Mouse (Mus musculus): ENCODE results near the gene Hyal1. TPM values are rescaled to one million over a fixed set of nuclear protein-coding genes. Genes with fewer than 3 reads are reported as not detected.

Gene Hyal1
- total RNA-seq (2023), result 1 to 10 TPM; 2.4 to 3.7 TPM

DNA sequence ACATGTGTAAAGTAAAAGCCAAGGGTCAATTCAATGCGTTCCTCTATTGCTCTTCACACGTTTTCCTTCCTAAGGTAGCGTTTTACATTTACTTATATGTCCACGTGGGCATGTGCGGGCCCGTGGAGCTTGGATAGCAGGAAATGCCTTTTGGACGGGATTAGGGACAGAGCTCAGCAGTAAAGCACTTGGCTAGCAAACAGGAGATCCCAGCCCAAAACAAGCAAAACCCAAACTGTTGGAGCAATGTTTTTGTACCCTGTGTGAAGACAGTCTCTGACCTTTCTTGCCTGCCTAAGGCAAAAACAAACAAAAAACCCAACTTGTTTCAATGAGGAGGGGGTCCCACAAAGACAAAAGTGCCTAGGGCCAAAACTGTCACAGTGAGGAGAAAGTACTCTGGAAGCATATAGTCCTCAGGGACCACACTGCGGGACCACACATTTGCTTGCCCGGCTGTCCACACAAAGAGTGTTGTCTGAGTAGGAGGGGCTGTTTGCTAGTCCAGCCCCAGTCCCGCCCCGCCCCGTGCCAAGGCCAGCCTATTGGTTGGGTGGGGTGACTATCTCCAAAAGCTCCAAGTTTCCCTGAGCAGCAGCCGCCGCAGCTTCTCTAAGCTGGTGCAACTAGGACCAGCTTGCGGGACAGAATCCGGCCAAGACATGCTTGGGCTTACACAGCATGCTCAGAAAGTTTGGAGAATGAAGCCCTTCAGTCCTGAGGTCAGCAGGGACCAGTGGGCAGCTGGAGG lies at the start of gene Hyal1:
Gene Hyal1 (plus strand): TSS at position 571 of the 751 bp plus-strand sequence.

DNA sequence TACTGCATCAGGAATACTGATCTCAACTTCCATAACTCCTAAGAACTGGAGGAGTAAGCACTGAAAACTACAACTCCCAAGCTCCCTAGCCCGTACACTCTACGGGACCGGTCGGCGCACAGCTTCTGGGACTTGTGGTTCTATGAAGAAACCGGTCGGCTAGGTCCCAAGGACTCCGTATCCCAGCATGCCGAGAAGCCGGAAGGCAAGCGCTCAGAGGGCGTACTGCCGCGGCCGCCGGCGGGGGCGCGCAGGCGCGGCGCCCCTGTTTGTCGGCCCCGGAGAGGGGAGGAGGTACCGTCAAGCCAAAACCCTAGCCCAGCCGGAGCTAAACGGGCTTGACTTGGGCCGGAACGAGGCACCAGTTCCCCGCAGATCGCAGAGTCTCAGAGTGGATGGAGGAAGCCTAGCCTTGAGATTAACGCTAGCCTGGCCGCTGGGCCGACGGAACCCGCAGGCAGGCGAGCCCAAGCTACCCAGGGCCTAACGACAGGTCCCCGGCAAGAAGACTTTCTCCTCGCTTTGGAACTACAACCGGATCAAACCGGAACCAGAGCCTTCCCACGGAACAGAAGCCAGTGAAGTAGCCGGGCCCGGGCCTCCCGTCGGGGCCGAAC lies 42.8 kb upstream of the Hyal1 start, which contains the start of gene Tmem115:
Gene Tmem115 (plus strand): TSS at position 155 of the 617 bp plus-strand sequence.

GRCm38 (mm10) chr9:107541474-107542351 lies 35.0 kb upstream of the Hyal1 start, which contains the start of the genes Cyb561d2 and Nprl2:
Gene Cyb561d2, minus strand, starts transcription at chr9:107542193.
Gene Nprl2, plus strand, starts transcription at chr9:107542226.

GRCm38 (mm10) chr9:107547026-107547425 lies 29.7 kb upstream of the Hyal1 start, which contains the start of gene Zmynd10:
Gene Zmynd10, plus strand, starts transcription at chr9:107547298.

GRCm38 (mm10) chr9:107551117-107551889 lies 25.4 kb upstream of the Hyal1 start, which contains the start of gene Rassf1:
Gene Rassf1, plus strand, starts transcription at chr9:107551555.

DNA sequence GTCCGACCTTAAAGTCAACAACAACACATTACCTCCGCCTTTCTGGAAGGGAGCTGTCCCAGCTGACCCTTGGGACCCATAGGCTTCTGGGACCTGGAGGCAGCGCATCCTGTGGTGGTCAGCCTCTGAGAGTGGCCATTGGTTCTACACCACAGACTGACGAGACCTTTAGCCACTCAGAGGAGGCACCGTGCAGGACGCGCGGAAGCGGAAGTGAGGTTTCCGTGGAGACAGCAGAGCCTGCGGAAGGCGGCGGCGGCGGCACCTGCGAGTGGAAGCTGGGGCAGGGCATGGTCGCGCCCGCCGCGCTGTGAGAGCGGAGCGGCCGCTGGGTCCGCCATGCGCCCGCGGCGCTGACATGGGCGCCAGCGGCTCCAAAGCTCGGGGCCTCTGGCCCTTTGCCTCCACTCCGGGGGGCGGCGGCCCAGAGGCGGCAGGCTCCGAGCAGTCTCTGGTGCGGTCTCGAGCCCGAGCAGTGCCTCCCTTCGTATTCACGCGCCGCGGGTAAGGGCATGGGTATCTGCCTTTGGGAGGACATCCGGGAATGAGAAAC lies 13.6 kb upstream of the Hyal1 start, which contains the start of gene Tusc2:
Gene Tusc2 (plus strand): TSS at position 227 of the 553 bp plus-strand sequence.

GRCm38 (mm10) chr9:107567702-107568319 lies 8.9 kb upstream of the Hyal1 start, which contains the start of gene Hyal2:
Gene Hyal2, plus strand, starts transcription at chr9:107567945.

DNA sequence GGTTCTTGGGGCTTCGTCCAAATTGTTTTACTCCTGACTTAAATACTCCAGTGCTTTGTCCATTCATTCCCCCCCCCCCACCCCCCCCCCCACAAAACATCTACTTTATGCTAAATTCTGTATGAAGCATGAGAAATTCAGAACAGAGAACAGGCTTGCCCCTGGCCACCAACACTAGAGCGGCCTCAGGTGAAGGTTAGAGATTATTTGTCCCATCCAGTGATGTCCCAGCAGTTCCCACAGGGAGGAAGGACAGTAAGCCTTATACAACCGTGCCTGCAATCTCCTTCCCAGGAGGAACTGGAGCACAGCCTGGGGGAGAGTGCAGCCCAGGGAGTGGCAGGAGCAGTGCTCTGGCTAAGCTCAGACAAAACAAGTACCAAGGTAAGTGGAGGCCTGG lies 1.9 kb downstream of the Hyal1 start, which contains the start of gene Naa80:
Gene Naa80 (plus strand): TSS at position 301 of the 400 bp plus-strand sequence.

DNA sequence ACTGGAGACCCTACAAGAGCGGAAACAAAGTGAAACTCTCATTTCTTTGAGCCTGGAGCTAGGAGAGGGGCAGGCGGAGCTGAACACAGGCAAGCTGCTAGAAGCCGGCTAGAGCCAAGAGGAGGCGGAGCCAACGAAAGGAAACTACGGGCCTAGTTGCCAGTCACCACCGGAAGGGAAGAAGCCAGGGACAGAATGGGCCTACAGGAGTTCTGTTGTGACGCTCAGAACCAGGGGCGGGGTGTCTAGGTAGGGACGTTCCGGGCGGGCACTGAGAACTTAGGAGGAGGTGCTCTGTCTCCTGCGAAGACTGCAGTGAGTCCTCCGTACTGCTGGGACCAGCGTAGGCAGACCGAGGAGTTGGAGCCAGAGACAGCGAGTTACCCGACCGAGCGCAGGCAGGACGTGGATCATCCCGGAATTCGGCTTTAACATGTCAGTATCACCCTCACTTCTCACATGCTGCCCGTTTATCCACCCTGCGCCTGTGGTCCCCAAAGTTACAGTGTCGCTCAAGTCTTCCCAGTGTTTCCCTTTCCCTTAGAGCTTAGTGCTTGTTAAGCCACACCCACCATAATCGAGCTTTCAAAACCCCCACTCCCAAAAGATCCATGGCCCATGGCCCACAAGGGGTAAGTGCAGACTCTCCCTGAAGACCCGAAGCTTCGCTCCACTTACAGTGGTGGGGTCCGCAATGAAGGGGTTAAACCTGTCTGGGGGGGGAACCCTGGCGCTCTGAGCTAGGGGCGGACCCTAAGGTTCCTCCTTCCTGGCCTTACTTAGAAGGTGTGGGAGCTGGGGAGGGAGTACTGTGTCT lies 4.0 kb downstream of the Hyal1 start, which contains the start of gene Hyal3:
Gene Hyal3 (plus strand): TSS at position 318 of the 817 bp plus-strand sequence.

GRCm38 (mm10) chr9:107586974-107587832 lies 10.5 kb downstream of the Hyal1 start, which contains the start of gene Ifrd2:
Gene Ifrd2, plus strand, starts transcription at chr9:107587642.

DNA sequence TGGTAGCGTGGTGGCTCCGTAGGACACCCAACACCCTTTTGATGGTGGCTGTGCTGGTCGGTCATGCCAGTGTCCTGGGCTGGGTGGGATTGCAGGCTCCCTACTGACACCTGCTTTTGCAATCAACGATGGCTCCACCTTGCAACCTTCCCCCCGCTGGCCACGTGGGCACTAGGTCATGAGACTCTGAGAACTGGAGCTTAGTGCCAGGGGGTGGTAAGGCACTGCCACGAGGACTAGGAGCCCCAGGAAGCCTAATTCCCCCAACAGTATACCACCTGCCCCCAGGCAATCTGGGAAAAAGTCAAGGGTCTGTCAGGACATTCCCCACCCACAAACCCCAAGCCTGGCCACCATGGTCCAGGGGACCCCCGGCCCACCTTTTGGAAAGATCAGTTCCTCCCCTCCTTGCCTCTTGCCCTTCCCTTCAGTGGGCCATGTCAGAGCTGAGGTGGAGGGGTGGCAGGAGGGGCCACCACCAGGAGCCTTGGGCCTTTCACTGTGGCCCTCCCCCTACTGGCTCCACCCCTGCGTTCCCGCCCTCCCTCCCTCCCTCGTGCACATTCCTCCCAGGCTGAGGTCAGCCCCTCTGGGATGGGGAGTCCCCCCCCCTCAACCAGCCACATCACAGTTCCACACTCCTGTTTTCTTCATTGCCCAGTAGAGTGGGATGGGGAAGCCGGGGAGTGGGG lies 32.2 kb downstream of the Hyal1 start, which contains the start of gene Sema3b:
Gene Sema3b (minus strand): TSS at position 489 of the 692 bp plus-strand sequence.

Other genes with a start within 250 kb of the Hyal1 start
- 1 to 10 TPM; 3.8 to 8.3 TPM for gene Hemk1, start 238.6 kb upstream of the Hyal1 start, total RNA-seq (2023)
- not detected for gene 6430571L13Rik, start 236.3 kb upstream of the Hyal1 start, total RNA-seq (2023)
- not detected for gene Cacna2d2, start 177.3 kb upstream of the Hyal1 start, total RNA-seq (2023)
- 10 to 100 TPM; 22.2 to 24.0 TPM for gene Tmem115, start 43.0 kb upstream of the Hyal1 start, total RNA-seq (2023)
- gene Cyb561d2, start 34.7 kb upstream of the Hyal1 start, total RNA-seq (2023), result 1 to 10 TPM; 8.4 to 9.2 TPM
- gene Nprl2, start 34.7 kb upstream of the Hyal1 start, total RNA-seq (2023), result 10 to 100 TPM; 12.0 to 15.1 TPM
- not detected for gene Zmynd10, start 29.6 kb upstream of the Hyal1 start, total RNA-seq (2023)
- gene Rassf1, start 25.4 kb upstream of the Hyal1 start, total RNA-seq (2023), result 100 to 1,000 TPM; 122 to 127 TPM
- gene Tusc2, start 13.7 kb upstream of the Hyal1 start, total RNA-seq (2023), result 10 to 100 TPM; 16.1 to 17.9 TPM
- 1 to 10 TPM; 3.8 to 6.2 TPM for gene Hyal2, start 9.0 kb upstream of the Hyal1 start, total RNA-seq (2023)
- 10 to 100 TPM; 10.3 to 14.2 TPM for gene Naa80, start 2.0 kb downstream of the Hyal1 start, total RNA-seq (2023)
- gene Hyal3, start 3.9 kb downstream of the Hyal1 start, total RNA-seq (2023), result 1 to 10 TPM in 1 of 2 experiments, under 1 TPM in 1; 0.50 to 1.4 TPM
- gene Ifrd2, start 10.7 kb downstream of the Hyal1 start, total RNA-seq (2023), result 10 to 100 TPM; 14.7 to 15.1 TPM
- not detected for gene Sema3b, start 32.3 kb downstream of the Hyal1 start, total RNA-seq (2023)
- 100 to 1,000 TPM; 852 to 878 TPM for gene Gnai2, start 58.4 kb downstream of the Hyal1 start, total RNA-seq (2023)
- gene Slc38a3, start 92.6 kb downstream of the Hyal1 start, total RNA-seq (2023), result not detected
- not detected for gene Gnat1, start 102.8 kb downstream of the Hyal1 start, total RNA-seq (2023)
- not detected for gene Sema3f, start 133.5 kb downstream of the Hyal1 start, total RNA-seq (2023)
- 100 to 1,000 TPM; 190 to 208 TPM for gene Rbm5, start 194.1 kb downstream of the Hyal1 start, total RNA-seq (2023)